Mouse (Mus musculus) thymus, adult 2 months (tissue): ENCODE results near the gene Pgls.

Source experiments
- CTCF ChIP-seq: fragments of 200-500 bp; IDR thresholded peaks from 2 replicates; pipeline ENCODE4 v1.5.1; 2012; ENCODE audit warnings: mild to moderate bottlenecking, control low read depth, low read length, moderate library complexity, borderline replicate concordance; ENCODE audit not compliant: control insufficient read depth, poor library complexity, insufficient read depth; ENCODE audit errors: extremely low read depth
- POLR2A ChIP-seq: fragments of 200-500 bp; IDR thresholded peaks from 2 replicates; pipeline ENCODE4 v1.6.1; 2012; ENCODE audit warnings: mild to moderate bottlenecking, low read length, control low read depth, moderate library complexity; ENCODE audit not compliant: control insufficient read depth, poor library complexity, insufficient read depth; ENCODE audit errors: extremely low read depth

DNA sequence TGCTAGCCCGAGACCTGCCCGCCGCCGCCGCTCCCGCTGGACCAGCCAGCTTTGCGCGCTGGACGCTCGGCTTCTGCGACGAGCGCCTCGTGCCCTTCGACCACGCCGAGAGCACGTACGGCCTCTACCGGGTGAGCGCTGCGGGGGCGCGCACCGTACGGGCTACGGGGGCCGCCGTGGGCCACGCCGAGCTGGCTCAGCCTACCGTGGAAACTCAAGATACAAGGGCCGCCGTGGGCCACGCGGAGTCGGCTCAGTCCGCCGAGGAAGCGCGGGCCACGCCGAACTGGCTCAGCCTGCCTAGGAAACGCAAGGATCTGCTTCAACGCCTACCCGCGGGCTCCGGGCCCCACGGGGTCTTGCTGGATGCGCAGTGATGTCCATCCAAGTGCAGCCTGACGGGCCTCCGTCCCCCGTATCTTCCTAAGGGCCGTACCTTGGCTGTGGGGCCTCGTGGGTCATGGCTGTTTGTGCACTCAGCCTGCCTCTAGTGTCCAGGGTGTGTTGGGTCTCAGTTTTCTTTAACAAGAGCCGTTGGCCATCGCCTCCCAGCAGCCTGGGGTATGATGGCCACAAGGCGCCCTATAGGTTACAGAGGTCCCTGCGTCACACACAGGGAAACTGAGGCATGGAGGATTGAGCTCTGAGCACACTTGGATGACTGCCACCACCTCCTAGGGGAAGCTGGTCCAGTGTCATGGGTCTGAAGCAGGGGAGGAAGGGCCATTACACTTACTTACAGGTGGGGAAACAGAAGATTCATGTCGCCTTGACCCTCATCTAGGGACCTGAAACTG, 596 bp downstream of the Pgls start:
- TF ChIP-seq CTCF (no peak), POLR2A (0 out of 2 replicates have a peak, but pooled peaks have one; percentile 23)
